Mouse (Mus musculus) forebrain, postnatal 0 days (tissue): Measurements from ENCODE around the gene Npcd. TPM values are rescaled to one million over a fixed set of nuclear protein-coding genes. Genes with fewer than 3 reads are reported as not detected.

ENCODE experiments used
- ATAC-seq: fragments of 200-750 bp; cut with Nextera tagmentation; 2 replicates; pipeline ENCODE4 v1.8.0; 2017; ENCODE audit warnings: mild to moderate bottlenecking, moderate library complexity
- DNase-seq: peaks from one replicate; pipeline ENCODE4 v3.0.0-alpha.2; 2015
- H3K27ac ChIP-seq: fragments of 300-500 bp; sonication (generic); 2 replicates; pipeline ENCODE4 v1.5.1; 2014; ENCODE audit warnings: low read depth, mild to moderate bottlenecking, antibody characterized with exemption, low read length, moderate library complexity, mixed read lengths
- H3K27me3 ChIP-seq: fragments of 300-500 bp; sonication (generic); 2 replicates; pipeline ENCODE4 v1.6.1; 2014; ENCODE audit warnings: mild to moderate bottlenecking, low read length, mixed read lengths; ENCODE audit not compliant: insufficient read depth
- H3K36me3 ChIP-seq: fragments of 300-500 bp; sonication (generic); 2 replicates; pipeline ENCODE4 v1.6.1; 2014; ENCODE audit warnings: mild to moderate bottlenecking, moderate library complexity; ENCODE audit not compliant: insufficient read depth
- H3K4me1 ChIP-seq: fragments of 300-500 bp; sonication (generic); 2 replicates; pipeline ENCODE4 v1.6.1; 2014; ENCODE audit warnings: antibody characterized with exemption; ENCODE audit not compliant: insufficient read depth
- H3K4me2 ChIP-seq: fragments of 300-500 bp; sonication (generic); 2 replicates; pipeline ENCODE4 v1.6.1; 2014; ENCODE audit warnings: low read depth, mild to moderate bottlenecking, moderate library complexity
- H3K4me3 ChIP-seq: fragments of 300-500 bp; sonication (generic); 2 replicates; pipeline ENCODE4 v1.5.1; 2014; ENCODE audit warnings: low read depth, low read length, mixed read lengths
- H3K9ac ChIP-seq: fragments of 300-500 bp; sonication (generic); 2 replicates; pipeline ENCODE4 v1.6.1; 2014; ENCODE audit warnings: mild to moderate bottlenecking
- H3K9me3 ChIP-seq: fragments of 300-500 bp; sonication (generic); 2 replicates; pipeline ENCODE4 v1.6.1; 2016; ENCODE audit warnings: low read length
- CTCF ChIP-seq: sonication (generic); IDR thresholded peaks from 2 replicates; pipeline ENCODE4 v1.5.1; 2016; ENCODE audit warnings: antibody characterized with exemption, control low read depth, low read depth
- WGBS: fragments of 180-500 bp; shearing (Covaris S2); extraction: QIAGEN DNeasy Blood & Tissue Kit; methylation state at CpG from one replicate; pipeline ENCODE4 v1.1.7; 2014; 5-methylcytosine and 5-hydroxymethylcytosine counted together
- polyA plus RNA-seq: library from polyadenylated mRNA; unstranded; fragments of >200 nt; fragmentation: Nextera tagmentation; extraction: Ambion mirVana; gene quantifications from 2 replicates; pipeline ENCODE4 v1.2.1, GENCODE M21; 2015
- total RNA-seq: library from RNA; depleted of rRNA; stranded (reverse); fragments of >200 nt; gene quantifications from 2 replicates; pipeline ENCODE4 v1.2.3, GENCODE M21; 2014

Gene Npcd
- total and polyA plus RNA-seq, 2 experiments from 2014 or later, result 4.0 to 18.6 TPM

- peaks cover 20% of the 10 kb centered on the region for H3K36me3 ChIP-seq
- WGBS, result 74% methylated on average over 16 of the region's 16 CpGs
- no peak for TF ChIP-seq CTCF
- H3K27me3 ChIP-seq, result no peaks in the 10 kb centered on the region
- no peak for ATAC-seq
- no peak for DNase-seq
- H3K4me2 ChIP-seq, result no peak overlapping the region
- H3K4me1 ChIP-seq, result peaks cover 16% of the 10 kb centered on the region; the same call in 1 of the 2 replicates
- H3K9ac ChIP-seq, result no peak overlapping the region
- H3K4me3 ChIP-seq, result no peak overlapping the region
- H3K27ac ChIP-seq, result no peak overlapping the region; the same call in 1 of the 2 replicates
- H3K9me3 ChIP-seq, result no peaks in the 10 kb centered on the region
Measured at GRCm38 (mm10) chr15:79767327-79767961, 66.6 kb downstream of the Npcd start.

- Histone ChIP-seq H3K4me3 (no peak overlapping the region), H3K9me3 (no peaks in the 10 kb centered on the region), H3K27ac (peak overlapping the region; percentile 36; the same call in 1 of the 2 replicates), H3K4me1 (peaks cover 16% of the 10 kb centered on the region; the same call in 1 of the 2 replicates), H3K4me2 (no peak overlapping the region), H3K27me3 (no peaks in the 10 kb centered on the region), H3K36me3 (peaks cover 28% of the 10 kb centered on the region), H3K9ac (no peak overlapping the region)
- peak; percentile 63 for DNase-seq
- no peak for TF ChIP-seq CTCF
- WGBS, result 47% methylated on average over 10 of the region's 10 CpGs
- peak; percentile 57 for ATAC-seq
Measured at GRCm38 (mm10) chr15:79766586-79767071, 67.4 kb downstream of the Npcd start.

GRCm38 (mm10) chr15:79766168-79766567, 67.9 kb downstream of the Npcd start:
- Histone ChIP-seq H3K4me3 (no peak overlapping the region), H3K27me3 (no peaks in the 10 kb centered on the region), H3K4me1 (peaks cover 16% of the 10 kb centered on the region; the same call in 1 of the 2 replicates), H3K4me2 (no peak overlapping the region), H3K36me3 (peaks cover 30% of the 10 kb centered on the region), H3K27ac (peak overlapping the region; percentile 36; the same call in 1 of the 2 replicates), H3K9me3 (no peaks in the 10 kb centered on the region), H3K9ac (no peak overlapping the region)
- ATAC-seq (peak; percentile 6; the same call in 1 of the 2 replicates), DNase-seq (no peak)
- WGBS, result 59% methylated on average over 10 of the region's 10 CpGs
- TF ChIP-seq CTCF, result no peak

GRCm38 (mm10) chr15:79765361-79765760, 68.7 kb downstream of the Npcd start:
- 65% methylated on average over 2 of the region's 2 CpGs for WGBS
- Histone ChIP-seq H3K4me2 (no peak overlapping the region), H3K9me3 (no peaks in the 10 kb centered on the region), H3K9ac (no peak overlapping the region), H3K4me3 (no peak overlapping the region), H3K4me1 (peaks cover 16% of the 10 kb centered on the region; the same call in 1 of the 2 replicates), H3K27ac (0 out of 2 replicates have a peak overlapping the region, but pooled peaks have one; percentile 5), H3K27me3 (no peaks in the 10 kb centered on the region), H3K36me3 (peaks cover 34% of the 10 kb centered on the region)
- ATAC-seq, result no peak
- DNase-seq, result no peak
- no peak for TF ChIP-seq CTCF

GRCm38 (mm10) chr15:79764539-79765267, 69.3 kb downstream of the Npcd start:
- Histone ChIP-seq H3K4me3 (no peak overlapping the region), H3K36me3 (peaks cover 34% of the 10 kb centered on the region), H3K4me1 (peaks cover 13% of the 10 kb centered on the region; the same call in 1 of the 2 replicates), H3K9me3 (no peaks in the 10 kb centered on the region), H3K27ac (no peak overlapping the region), H3K27me3 (no peaks in the 10 kb centered on the region), H3K9ac (no peak overlapping the region), H3K4me2 (no peak overlapping the region)
- ATAC-seq (no peak; the same call in 1 of the 2 replicates), DNase-seq (no peak)
- TF ChIP-seq CTCF, result no peak
- WGBS, result 57% methylated on average over 11 of the region's 11 CpGs

- Histone ChIP-seq H3K4me2 (no peak overlapping the region), H3K9ac (no peak overlapping the region), H3K9me3 (no peaks in the 10 kb centered on the region), H3K27me3 (no peaks in the 10 kb centered on the region), H3K36me3 (peaks cover 34% of the 10 kb centered on the region), H3K27ac (no peak overlapping the region), H3K4me3 (no peak overlapping the region), H3K4me1 (peaks cover 11% of the 10 kb centered on the region; the same call in 1 of the 2 replicates)
- ATAC-seq (no peak), DNase-seq (no peak)
- 80% methylated on average over 7 of the region's 7 CpGs for WGBS
- TF ChIP-seq CTCF, result no peak
Measured at GRCm38 (mm10) chr15:79763601-79764246, 70.3 kb downstream of the Npcd start.
